Mouse (Mus musculus) ovary, adult 2 months (tissue): ENCODE measurements around the gene Slc16a5. TPM values are rescaled to one million over a fixed set of nuclear protein-coding genes. Genes with fewer than 3 reads are reported as not detected.

Source experiments
- polyA plus RNA-seq: library from polyadenylated mRNA; depleted of rRNA; stranded (reverse); fragments of >200 nt; gene quantifications from 2 replicates; pipeline ENCODE4 v1.2.3, GENCODE M21; 2012; rRNA removed

Gene Slc16a5
- polyA plus RNA-seq, result 0.41 and 0.72 TPM in 2 replicates

GRCm38 (mm10) chr11:115462243-115462891, at the start of gene Slc16a5:
Gene Slc16a5, plus strand, starts transcription at chr11:115462474.

GRCm38 (mm10) chr11:115419531-115420237, 42.6 kb upstream of the Slc16a5 start, which contains the start of the genes Atp5h and Kctd2:
Gene Atp5h, minus strand, starts transcription at chr11:115419962.
Gene Kctd2, plus strand, starts transcription at chr11:115420128.

GRCm38 (mm10) chr11:115439906-115440595, 22.2 kb upstream of the Slc16a5 start, which contains the start of gene Trim80:
Gene Trim80, plus strand, starts transcription at chr11:115440545.

DNA sequence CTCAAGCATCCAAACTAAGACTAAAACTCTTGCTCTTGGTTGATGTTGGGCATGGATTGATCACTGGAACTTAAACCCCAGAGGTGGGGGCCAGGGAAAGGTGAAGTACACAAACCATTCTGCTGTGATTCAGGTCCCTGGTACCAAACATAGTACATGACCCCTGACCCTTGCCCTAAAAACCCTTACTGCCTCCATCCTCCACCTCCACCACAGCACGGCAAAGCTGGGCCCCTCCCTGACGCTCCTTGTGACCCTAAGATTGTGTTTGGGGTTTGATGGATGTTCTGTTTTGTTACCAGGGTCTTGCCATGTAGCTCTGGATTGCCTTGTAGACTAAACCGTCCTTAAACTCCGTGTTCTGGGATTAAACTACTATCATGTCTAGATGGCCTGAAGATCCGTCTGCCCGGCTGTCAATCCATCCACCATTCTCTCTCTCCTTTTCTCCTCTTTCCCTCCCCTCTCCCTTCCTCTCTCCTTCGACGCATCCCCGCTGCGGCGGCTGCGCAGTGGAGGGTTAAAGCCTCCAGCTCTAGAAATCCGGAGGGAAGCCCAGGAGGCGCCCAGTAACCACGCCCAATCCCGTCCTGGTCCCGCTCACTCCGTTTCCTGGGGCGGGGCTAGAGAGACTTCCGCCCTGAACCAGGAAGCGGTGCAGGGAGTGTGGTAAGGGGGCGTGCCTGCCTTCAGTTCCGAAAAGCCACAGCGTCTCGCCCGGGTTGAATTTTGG, 12.9 kb downstream of the Slc16a5 start, which contains the start of gene Armc7:
Gene Armc7, plus strand, starts transcription at position 643 of the 733 bp plus-strand sequence.

GRCm38 (mm10) chr11:115491356-115492083, 29.2 kb downstream of the Slc16a5 start, which contains the start of gene Nt5c:
Gene Nt5c, minus strand, starts transcription at chr11:115491862.

GRCm38 (mm10) chr11:115514238-115514663, 52.0 kb downstream of the Slc16a5 start, which contains the start of gene Jpt1:
Gene Jpt1, minus strand, starts transcription at chr11:115514387.

Other genes with a start within 250 kb of the Slc16a5 start
- 14.8 and 16.5 TPM in 2 replicates for gene Grin2c, start 195.2 kb upstream of the Slc16a5 start, polyA plus RNA-seq
- 341 and 408 TPM in 2 replicates for gene Fdxr, start 185.4 kb upstream of the Slc16a5 start, polyA plus RNA-seq
- gene Fads6, start 164.8 kb upstream of the Slc16a5 start, polyA plus RNA-seq, result 45.9 and 48.3 TPM in 2 replicates
- gene Otop2, start 155.3 kb upstream of the Slc16a5 start, polyA plus RNA-seq, result 0.07 and 0.10 TPM in 2 replicates
- 9.8 and 10.6 TPM in 2 replicates for gene Ush1g, start 140.4 kb upstream of the Slc16a5 start, polyA plus RNA-seq
- not detected in 2 replicates for gene Otop3, start 127.7 kb upstream of the Slc16a5 start, polyA plus RNA-seq
- 20.6 and 25.5 TPM in 2 replicates for gene Hid1, start 94.7 kb upstream of the Slc16a5 start, polyA plus RNA-seq
- gene Cdr2l, start 80.6 kb upstream of the Slc16a5 start, polyA plus RNA-seq, result 38.3 and 39.4 TPM in 2 replicates
- gene Mrpl58, start 58.7 kb upstream of the Slc16a5 start, polyA plus RNA-seq, result 82.6 and 93.1 TPM in 2 replicates
- 25.6 and 65.5 TPM in 2 replicates for gene Atp5h, start 42.5 kb upstream of the Slc16a5 start, polyA plus RNA-seq
- 37.4 and 39.1 TPM in 2 replicates for gene Kctd2, start 42.3 kb upstream of the Slc16a5 start, polyA plus RNA-seq
- gene Trim80, start 21.9 kb upstream of the Slc16a5 start, polyA plus RNA-seq, result 0.94 and 1.3 TPM in 2 replicates
- 11.9 and 15.6 TPM in 2 replicates for gene Armc7, start 13.2 kb downstream of the Slc16a5 start, polyA plus RNA-seq
- 67.3 and 81.9 TPM in 2 replicates for gene Nt5c, start 29.4 kb downstream of the Slc16a5 start, polyA plus RNA-seq
- 203 and 234 TPM in 2 replicates for gene Jpt1, start 51.9 kb downstream of the Slc16a5 start, polyA plus RNA-seq
- gene Sumo2, start 73.8 kb downstream of the Slc16a5 start, polyA plus RNA-seq, result 22.0 and 29.5 TPM in 2 replicates
- 51.0 and 59.5 TPM in 2 replicates for gene Nup85, start 102.0 kb downstream of the Slc16a5 start, polyA plus RNA-seq
- gene Mrps7, start 141.5 kb downstream of the Slc16a5 start, polyA plus RNA-seq, result 22.3 and 27.0 TPM in 2 replicates
- 26.1 and 30.8 TPM in 2 replicates for gene Gga3, start 141.6 kb downstream of the Slc16a5 start, polyA plus RNA-seq
- gene Mif4gd, start 150.5 kb downstream of the Slc16a5 start, polyA plus RNA-seq, result 108 and 116 TPM in 2 replicates
- 45.4 and 67.4 TPM in 2 replicates for gene Slc25a19, start 165.8 kb downstream of the Slc16a5 start, polyA plus RNA-seq
- 41.2 and 50.6 TPM in 2 replicates for gene Grb2, start 246.1 kb downstream of the Slc16a5 start, polyA plus RNA-seq